Mouse (Mus musculus) right cerebral cortex, postnatal 36 days (tissue): ENCODE data around the gene Tnip3.

Source experiments
- DNase-seq, 2 experiments: peaks; one replicate each; pipeline ENCODE4 v3.0.0; 2022; ENCODE audit warnings: low spot score in 2 of 2, mixed read lengths in 1 of 2

Gene Tnip3

DNA sequence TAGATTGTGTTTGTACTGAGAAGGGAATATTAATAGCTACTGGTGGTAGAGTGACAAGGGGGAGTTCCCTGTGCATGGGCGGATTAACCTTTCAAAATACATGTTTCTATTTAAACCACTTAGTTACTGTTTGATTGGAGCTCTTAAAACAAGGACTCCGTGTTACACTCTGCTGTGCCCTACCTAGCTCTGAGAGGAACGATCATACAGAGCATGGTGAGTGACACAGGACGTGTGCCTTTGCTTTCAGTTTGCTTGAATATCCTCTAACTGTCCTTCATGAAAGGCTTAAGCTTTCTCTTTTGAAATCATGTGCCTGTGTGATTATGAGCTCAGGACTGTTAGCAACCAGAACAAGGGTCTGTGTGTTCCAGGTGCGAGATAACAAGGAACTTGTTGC is at the start of gene Tnip3:
Gene Tnip3 (plus strand): TSS at position 122 of the 400 bp plus-strand sequence.
- DNase-seq, result no peak

DNA sequence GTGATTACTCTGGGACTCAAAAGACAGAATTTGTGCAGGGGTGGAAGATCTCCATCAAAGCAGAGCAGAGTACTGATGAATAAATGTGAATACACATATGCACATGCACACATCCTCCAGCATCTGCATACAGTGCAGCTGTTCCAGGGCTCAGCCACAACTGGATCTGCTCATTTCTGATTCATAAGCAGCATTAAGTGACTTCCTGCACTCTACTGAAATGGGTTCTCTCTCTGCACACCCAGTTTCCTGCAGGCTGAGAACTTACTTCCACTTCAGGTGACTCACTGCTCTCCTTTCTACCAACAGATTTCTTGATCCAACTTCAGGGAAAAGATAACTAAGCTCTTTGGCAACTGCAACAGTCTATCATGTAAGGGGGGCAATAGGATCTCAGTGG is 26.3 kb upstream of the Tnip3 start:
- DNase-seq, result no peak

- DNase-seq, result peak; percentile 28 to 49
These were observed 15.0 kb upstream of the Tnip3 start for GRCm38 (mm10) chr6:65510051-65510669.

GRCm38 (mm10) chr6:65513813-65514212 is 11.3 kb upstream of the Tnip3 start:
- DNase-seq, result no peak

DNA sequence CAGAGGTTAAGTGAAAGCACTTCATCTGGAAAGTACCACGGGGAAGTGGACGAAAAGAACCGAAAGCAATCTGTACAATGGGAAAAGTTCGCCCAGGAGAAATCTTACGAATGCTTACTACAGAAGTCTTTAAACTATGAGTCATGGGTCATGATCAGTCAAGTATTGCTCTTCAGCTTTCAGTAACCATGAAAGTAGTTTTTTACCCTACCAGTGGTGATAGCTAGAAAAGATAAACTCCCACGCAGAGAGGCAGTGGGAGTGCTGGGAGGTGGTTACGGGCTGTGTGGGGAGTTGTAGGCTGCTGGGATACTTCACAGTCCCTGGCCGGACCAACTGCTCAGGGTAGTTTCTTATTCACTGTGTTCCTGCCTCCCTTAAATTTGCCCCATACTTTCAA is 8.4 kb upstream of the Tnip3 start:
- DNase-seq, result no peak

GRCm38 (mm10) chr6:65520821-65521220 is 4.3 kb upstream of the Tnip3 start:
- no peak for DNase-seq

DNA sequence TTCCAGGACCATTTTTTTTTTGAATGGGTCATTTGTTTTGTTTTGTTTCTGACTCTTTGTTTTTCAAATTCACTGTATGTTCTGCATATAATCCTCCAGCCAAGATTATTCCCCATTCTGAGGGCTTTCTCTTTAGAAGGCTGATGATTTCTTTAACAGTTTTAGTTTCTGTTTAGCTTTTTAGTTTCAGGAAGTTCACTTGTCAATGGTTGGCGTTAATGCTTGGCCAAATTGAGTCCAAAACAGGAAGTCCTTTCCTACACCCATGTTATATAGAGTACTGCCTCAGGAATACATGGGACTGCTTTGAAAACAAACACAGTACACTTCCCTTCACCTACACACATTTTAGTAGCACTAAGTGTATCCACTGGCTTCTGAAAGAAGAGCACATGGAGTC is 2.8 kb downstream of the Tnip3 start:
- no peak for DNase-seq

- DNase-seq, result no peak
These were observed 6.2 kb downstream of the Tnip3 start for GRCm38 (mm10) chr6:65531232-65531848.

DNA sequence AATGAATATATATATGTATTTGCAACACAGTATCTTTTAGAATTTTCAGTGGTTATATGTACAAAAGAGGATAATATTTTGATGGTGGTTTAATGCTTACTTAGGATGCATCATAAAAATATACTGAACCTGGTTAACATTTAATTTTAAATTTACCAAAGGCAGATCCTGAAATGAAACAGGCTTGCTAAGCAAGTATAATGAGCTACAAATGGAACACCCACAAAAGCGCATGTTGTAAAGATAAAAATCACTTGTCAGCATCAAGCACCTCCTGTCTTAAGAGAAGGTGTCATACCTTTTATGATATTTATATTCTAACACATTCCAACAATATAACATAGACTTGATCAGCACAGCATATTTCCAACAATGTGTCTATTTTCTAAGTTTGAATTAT is 8.6 kb downstream of the Tnip3 start:
- DNase-seq, result no peak

DNA sequence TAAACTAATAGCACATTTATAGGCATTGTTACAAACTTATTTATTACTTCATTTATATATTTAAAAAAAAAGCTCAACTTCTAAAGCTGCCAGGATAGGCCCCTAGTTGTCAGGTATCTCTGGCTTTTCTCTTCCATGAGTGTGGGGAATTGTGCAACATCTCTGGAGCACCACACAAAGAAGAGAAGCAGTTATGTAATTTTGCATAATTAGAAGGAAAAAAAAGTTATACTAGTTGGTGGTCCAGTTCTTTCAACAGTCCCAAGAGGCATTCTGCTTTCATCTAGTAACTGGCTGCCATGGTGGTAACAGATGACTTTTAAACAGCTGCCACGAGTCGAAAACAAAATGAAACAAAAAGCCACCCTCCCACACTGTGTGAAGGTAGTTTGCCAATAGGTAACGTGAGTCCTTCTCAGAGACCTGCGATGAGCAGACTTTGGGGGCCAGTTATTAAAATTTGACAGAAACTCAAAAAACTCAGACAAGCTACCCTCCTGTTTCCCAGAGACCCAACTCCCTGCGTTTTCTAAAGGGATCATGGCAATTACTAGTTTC is 12.3 kb downstream of the Tnip3 start:
- DNase-seq, result no peak

- no peak for DNase-seq
These were observed 13.0 kb downstream of the Tnip3 start for GRCm38 (mm10) chr6:65538022-65538652.

- DNase-seq, result no peak
These were observed 13.8 kb downstream of the Tnip3 start for GRCm38 (mm10) chr6:65538921-65539320.

- DNase-seq, result no peak
These were observed 15.0 kb downstream of the Tnip3 start for GRCm38 (mm10) chr6:65540138-65540537.

DNA sequence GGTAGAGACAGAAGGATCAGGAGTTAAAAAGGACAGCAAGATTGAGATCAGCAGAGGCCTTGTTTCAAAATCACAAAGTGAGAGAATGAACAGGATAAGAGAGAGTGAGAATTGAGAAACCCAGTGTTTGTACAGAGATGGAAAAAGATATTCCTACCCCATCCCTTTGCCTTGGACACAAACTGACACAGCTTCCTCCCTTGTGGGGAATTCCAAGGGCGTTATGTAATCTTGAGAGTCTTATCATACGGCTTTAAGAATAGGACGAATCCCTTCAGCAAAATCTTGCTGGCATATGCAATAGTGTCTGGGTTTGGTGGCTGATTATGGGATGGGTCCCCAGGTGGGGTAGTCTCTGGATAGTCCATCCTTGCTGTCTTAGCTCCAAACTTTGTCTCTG is 16.0 kb downstream of the Tnip3 start:
- no peak for DNase-seq

DNA sequence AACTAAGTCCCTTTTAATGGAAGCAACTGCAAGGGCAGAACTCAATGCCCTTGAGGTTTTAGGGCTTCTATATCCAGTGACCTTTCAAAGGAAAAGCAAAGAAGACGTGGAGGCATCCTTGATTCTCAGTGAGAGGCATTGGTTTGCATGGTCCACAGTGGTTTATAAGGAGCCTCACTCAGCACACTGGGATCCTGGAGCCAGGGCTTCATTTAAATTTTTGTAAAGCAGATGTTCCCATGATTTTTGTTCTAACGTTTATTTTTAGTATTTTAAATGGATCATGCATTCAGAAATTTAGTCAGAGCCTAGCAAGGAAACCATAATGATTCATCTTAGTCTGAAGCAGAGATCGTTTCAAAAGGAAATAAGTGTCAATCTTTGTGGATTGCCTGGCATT is 17.3 kb downstream of the Tnip3 start:
- DNase-seq, result no peak

DNA sequence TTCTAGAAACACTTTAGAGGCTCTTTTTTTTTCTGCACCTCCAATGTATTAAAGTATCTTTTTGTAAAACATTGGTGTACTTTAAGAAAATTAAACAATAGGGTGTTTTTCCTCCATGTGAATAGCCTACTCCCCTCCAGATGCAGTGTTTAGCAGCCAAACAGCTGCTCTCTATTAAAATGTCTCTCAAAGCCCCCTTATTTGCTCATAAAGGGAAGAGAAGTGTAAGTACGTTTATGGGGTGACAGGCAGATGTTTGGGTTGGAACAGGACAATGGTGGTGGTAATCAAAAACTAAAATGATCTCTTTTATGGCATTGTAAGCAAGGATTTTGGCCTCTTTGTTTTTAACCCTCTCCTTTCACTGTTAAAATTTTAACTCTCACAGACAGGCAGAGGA is 17.8 kb downstream of the Tnip3 start:
- no peak for DNase-seq

DNA sequence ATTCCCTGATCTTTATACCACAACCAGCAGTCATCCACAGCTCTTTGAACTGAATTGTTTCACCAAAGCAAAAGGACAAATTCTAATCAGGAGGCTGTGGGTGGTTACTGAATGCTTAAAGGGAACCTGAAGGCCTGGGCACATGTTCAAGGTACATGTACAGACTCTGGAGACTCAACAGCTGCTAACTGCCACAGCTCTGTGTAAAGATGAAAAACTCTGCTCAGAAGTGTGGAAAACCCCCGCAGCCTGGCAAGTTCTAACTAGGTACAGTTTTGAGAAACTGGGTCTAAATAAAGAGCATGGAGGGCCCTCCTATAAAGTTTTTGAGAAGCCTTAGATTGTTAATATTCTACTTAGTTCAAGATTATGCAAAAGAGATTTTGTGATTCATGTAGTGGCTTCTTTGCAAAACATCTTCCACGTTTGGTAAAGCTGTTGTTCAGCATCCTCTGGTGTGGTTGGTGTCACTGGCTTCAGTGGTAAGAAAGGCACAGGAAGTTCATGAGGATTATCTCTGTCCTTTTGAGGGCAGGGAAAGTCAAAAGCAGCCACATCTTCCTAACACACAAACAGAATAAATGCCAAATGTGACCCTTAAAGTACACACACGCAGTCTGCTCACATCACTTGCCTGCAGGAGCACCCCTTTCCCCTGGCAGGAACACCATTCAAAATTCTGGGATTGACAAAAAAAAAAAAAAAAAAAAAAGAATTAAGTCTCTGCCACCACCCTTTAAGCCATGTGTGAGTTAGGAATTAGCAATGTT is 39.0 kb downstream of the Tnip3 start:
- peak; percentile 54 to 73 for DNase-seq

- DNase-seq, result no peak
These were observed 39.5 kb downstream of the Tnip3 start for GRCm38 (mm10) chr6:65564657-65565039.

DNA sequence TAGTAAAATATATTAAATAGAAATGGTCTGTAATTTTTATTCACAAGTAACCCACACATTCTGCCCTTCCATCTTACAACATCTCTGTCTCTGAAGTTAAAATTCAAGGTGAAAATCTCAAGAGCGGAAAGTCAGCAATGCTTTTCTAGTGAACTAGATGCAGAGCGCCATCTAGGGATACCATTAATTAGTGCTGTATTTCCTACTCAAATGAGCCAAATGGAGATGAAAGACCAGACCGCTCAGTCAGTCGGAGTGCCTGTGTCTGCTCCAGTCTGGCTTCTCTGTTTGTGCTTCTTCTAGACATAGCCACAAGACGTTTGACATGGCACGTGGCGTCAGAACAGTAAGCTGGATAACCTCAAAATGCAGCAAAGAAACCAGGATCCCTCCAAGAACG is 44.6 kb downstream of the Tnip3 start:
- DNase-seq, result peak; percentile 12 to 16

GRCm38 (mm10) chr6:65578151-65578973 is 53.2 kb downstream of the Tnip3 start:
- no peak for DNase-seq

- no peak for DNase-seq
These were observed 57.9 kb downstream of the Tnip3 start for GRCm38 (mm10) chr6:65583029-65583428.
